Mouse (Mus musculus) adrenal gland, postnatal 0 days (tissue): ENCODE measurements around the gene Xirp1. TPM values are rescaled to one million over a fixed set of nuclear protein-coding genes. Genes with fewer than 3 reads are reported as not detected.

Experiments
- polyA plus RNA-seq: library from polyadenylated mRNA; unstranded; fragments of >200 nt; fragmentation: Nextera tagmentation; extraction: Ambion mirVana; gene quantifications from 2 replicates; pipeline ENCODE4 v1.2.1, GENCODE M21; 2015

Xirp1 gene
- polyA plus RNA-seq = 0.09 and 0.35 TPM in 2 replicates

GRCm38 (mm10) chr9:120023086-120023811 lies at the start of gene Xirp1:
TSS of gene Xirp1 (minus strand) at chr9:120023598.

GRCm38 (mm10) chr9:120069779-120070178 lies 46.4 kb upstream of the Xirp1 start, which contains the start of gene Cx3cr1:
TSS of gene Cx3cr1 (minus strand) at chr9:120069879.

GRCm38 (mm10) chr9:119984536-119985011 lies 38.8 kb downstream of the Xirp1 start, which contains the start of gene Csrnp1:
TSS of gene Csrnp1 (minus strand) at chr9:119984658.

Other genes starting within 250 kb of the Xirp1 start
- 0.03 TPM in 2 replicates for gene Scn11a, start 198.1 kb downstream of the Xirp1 start, polyA plus RNA-seq
- gene Wdr48, start 128.7 kb downstream of the Xirp1 start, polyA plus RNA-seq = 24.1 and 28.8 TPM in 2 replicates
- 14.1 and 22.8 TPM in 2 replicates for gene Gorasp1, start 86.0 kb downstream of the Xirp1 start, polyA plus RNA-seq
- 0.06 and 0.15 TPM in 2 replicates for gene Ttc21a, start 86.0 kb downstream of the Xirp1 start, polyA plus RNA-seq
- 5.6 and 6.1 TPM in 2 replicates for gene Csrnp1, start 38.9 kb downstream of the Xirp1 start, polyA plus RNA-seq
- gene Cx3cr1, start 46.3 kb upstream of the Xirp1 start, polyA plus RNA-seq = 8.9 and 9.1 TPM in 2 replicates
- 0.11 TPM in 1 of 2 replicates, not detected in the other for gene Ccr8, start 68.5 kb upstream of the Xirp1 start, polyA plus RNA-seq
- 21.4 and 29.7 TPM in 2 replicates for gene Slc25a38, start 86.8 kb upstream of the Xirp1 start, polyA plus RNA-seq
- 921 and 1,056 TPM in 2 replicates for gene Rpsa, start 104.1 kb upstream of the Xirp1 start, polyA plus RNA-seq
- gene Mobp, start 126.1 kb upstream of the Xirp1 start, polyA plus RNA-seq = 0.12 and 0.14 TPM in 2 replicates